Mouse (Mus musculus): ENCODE data around the gene Taar1. TPM values are rescaled to one million over a fixed set of nuclear protein-coding genes. Genes with fewer than 3 reads are reported as not detected.

Taar1 gene
- polyA plus RNA-seq, 1 experiment from 2014 or later: not detected

DNA sequence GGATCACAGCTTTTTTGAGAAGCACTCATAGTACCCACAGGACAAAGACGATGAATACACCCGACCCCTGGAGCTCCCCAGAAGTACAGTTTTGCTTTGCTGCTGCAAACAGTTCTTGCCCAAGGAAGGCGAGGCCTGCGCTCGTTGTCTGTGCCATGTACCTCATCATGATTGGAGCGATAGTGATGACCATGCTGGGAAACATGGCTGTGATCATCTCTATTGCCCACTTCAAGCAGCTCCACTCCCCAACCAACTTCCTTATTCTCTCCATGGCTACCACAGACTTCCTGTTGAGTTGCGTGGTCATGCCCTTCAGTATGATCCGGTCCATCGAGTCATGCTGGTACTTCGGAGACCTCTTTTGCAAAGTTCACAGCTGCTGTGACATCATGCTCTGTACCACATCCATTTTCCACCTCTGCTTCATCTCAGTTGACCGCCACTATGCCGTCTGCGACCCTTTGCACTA lies 40.3 kb downstream of the Taar1 start, which contains the start of gene Taar4:
TSS of gene Taar4 (plus strand) at position 51 of the 472 bp plus-strand sequence.
- no peak within 1 kb of the TSS for H3K4me3 ChIP-seq (replicated peaks; ENCODE audit: low read length)
- no peak within 1 kb of the TSS for H3K27ac ChIP-seq (ENCODE audit: low read length)
- H3K4me2 ChIP-seq (ENCODE audit: low read depth, low read length): no peak within 1 kb of the TSS
- H3K9me3 ChIP-seq (replicated peaks; ENCODE audit: control insufficient read depth, low read length): no peaks in the 10 kb centered on the region
- 94% methylated on average over 13 of the region's 13 CpGs for WGBS
- no peak for ATAC-seq (ENCODE audit: insufficient read depth, low FRiP score)
- H3K36me3 ChIP-seq (ENCODE audit: control insufficient read depth, insufficient read depth, low read length): no peaks in the 10 kb centered on the region
- no peaks in the 10 kb centered on the region for H3K27me3 ChIP-seq (ENCODE audit: control insufficient read depth, insufficient read depth, low read length)
- no peak within 1 kb of the TSS for H3K9ac ChIP-seq (ENCODE audit: low read length)
- no peaks in the 10 kb centered on the region for H3K4me1 ChIP-seq (ENCODE audit: control insufficient read depth, insufficient read depth, low read length)

DNA sequence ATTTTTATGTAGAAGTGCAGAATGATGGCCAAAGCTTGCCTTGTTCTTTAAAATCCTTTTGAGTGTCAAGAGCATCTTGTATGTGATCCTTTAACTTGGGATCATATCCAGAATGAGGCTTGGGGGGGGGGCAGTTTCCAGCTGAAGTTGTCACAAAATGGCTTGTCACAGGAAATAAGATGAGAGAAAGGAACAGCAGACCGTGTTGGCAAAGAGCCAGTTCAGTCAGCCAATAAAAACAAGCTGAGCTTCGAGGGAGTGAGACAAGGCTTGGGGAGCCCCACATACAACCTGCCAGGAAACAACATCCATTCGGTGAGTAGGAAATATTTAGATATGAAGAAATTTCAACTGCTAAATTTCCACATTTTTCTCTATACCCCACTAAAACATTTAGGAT lies 43.3 kb downstream of the Taar1 start:
- 48% methylated on average over 3 of the region's 3 CpGs for WGBS
- H3K4me1 ChIP-seq (ENCODE audit: control insufficient read depth, insufficient read depth, low read length): no peaks in the 10 kb centered on the region
- ATAC-seq (ENCODE audit: insufficient read depth, low FRiP score): no peak
- no peak overlapping the region for H3K27ac ChIP-seq (ENCODE audit: low read length)
- H3K9ac ChIP-seq (ENCODE audit: low read length): no peak overlapping the region
- H3K36me3 ChIP-seq (ENCODE audit: control insufficient read depth, insufficient read depth, low read length): no peaks in the 10 kb centered on the region
- no peaks in the 10 kb centered on the region for H3K27me3 ChIP-seq (ENCODE audit: control insufficient read depth, insufficient read depth, low read length)
- H3K4me3 ChIP-seq (replicated peaks; ENCODE audit: low read length): no peak overlapping the region
- H3K9me3 ChIP-seq (replicated peaks; ENCODE audit: control insufficient read depth, low read length): no peaks in the 10 kb centered on the region
- no peak overlapping the region for H3K4me2 ChIP-seq (ENCODE audit: low read depth, low read length)

DNA sequence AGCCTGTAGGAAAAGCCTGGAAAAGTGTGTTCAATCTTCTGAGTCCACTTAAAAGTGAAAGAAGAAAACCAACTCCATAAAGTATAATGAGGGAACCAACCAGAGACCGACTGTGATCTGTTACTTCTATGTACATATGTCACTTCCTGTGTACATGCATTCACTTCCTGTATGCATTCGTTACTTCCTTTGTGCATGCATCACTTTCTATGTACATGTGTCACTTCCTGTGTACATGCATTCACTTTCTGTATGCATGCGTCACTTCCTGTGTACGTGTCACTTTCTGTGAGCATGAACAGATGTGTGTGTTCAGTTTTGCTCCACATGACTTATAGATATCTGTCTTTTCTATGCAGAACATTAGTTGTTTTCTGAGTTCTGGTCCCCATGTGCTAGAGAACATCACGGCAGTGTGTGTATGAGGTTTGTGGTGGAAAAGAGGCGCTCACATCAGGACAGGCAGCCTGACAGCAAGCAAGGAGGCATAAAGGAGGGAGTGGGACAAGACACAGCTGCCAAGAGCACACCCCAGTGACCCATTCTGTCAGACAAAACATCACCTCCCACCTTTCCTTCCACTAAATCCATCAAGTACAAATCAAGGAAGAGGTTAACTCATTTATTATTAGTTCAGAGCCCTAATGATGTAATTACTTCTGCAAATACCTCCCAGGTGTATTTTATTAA lies 44.9 kb downstream of the Taar1 start:
- Histone ChIP-seq H3K9me3 (replicated peaks; ENCODE audit: control insufficient read depth, low read length) (no peaks in the 10 kb centered on the region), H3K36me3 (ENCODE audit: control insufficient read depth, insufficient read depth, low read length) (no peaks in the 10 kb centered on the region), H3K9ac (ENCODE audit: low read length) (no peak overlapping the region), H3K27me3 (ENCODE audit: control insufficient read depth, insufficient read depth, low read length) (no peaks in the 10 kb centered on the region), H3K27ac (ENCODE audit: low read length) (no peak overlapping the region), H3K4me3 (replicated peaks; ENCODE audit: low read length) (no peak overlapping the region), H3K4me2 (ENCODE audit: low read depth, low read length) (no peak overlapping the region), H3K4me1 (ENCODE audit: control insufficient read depth, insufficient read depth, low read length) (no peaks in the 10 kb centered on the region)
- 79% methylated on average over 6 of the region's 6 CpGs for WGBS
- no peak for ATAC-seq (ENCODE audit: insufficient read depth, low FRiP score)

DNA sequence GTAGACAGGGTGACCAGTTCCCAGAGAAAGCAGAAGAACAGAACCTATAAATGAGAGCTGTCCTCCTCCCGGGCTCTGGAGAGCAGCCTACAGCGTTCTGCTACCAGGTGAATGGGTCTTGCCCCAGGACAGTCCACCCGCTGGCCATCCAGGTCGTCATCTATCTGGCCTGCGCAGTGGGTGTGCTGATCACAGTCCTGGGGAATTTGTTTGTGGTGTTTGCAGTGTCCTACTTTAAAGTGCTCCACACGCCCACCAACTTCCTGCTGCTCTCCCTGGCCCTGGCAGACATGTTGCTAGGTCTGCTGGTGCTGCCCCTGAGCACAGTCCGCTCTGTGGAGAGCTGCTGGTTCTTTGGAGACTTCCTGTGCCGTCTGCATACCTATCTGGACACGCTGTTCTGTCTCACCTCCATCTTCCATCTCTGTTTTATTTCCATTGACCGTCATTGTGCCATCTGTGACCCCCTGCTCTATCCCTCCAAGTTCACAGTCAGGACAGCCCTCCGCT lies 50.6 kb downstream of the Taar1 start, which contains the start of gene Taar5:
TSS of gene Taar5 (plus strand) at position 51 of the 510 bp plus-strand sequence.
- Histone ChIP-seq H3K27me3 (ENCODE audit: control insufficient read depth, insufficient read depth, low read length) (no peaks in the 10 kb centered on the region), H3K27ac (ENCODE audit: low read length) (no peak within 1 kb of the TSS)
- WGBS: 84% methylated on average over 11 of the region's 11 CpGs

More for the DNA sequence above, 50.6 kb downstream of the Taar1 start, which contains the start of gene Taar5:
- Histone ChIP-seq H3K4me1 (ENCODE audit: control insufficient read depth, insufficient read depth, low read length) (no peaks in the 10 kb centered on the region), H3K9me3 (replicated peaks; ENCODE audit: control insufficient read depth, low read length) (no peaks in the 10 kb centered on the region), H3K4me3 (replicated peaks; ENCODE audit: low read length) (no peak within 1 kb of the TSS), H3K9ac (ENCODE audit: low read length) (no peak within 1 kb of the TSS), H3K36me3 (ENCODE audit: control insufficient read depth, insufficient read depth, low read length) (no peaks in the 10 kb centered on the region), H3K4me2 (ENCODE audit: low read depth, low read length) (no peak within 1 kb of the TSS)
- ATAC-seq (ENCODE audit: insufficient read depth, low FRiP score): no peak

Other genes with a start within 250 kb of the Taar1 start
- 152 and 178 TPM in 2 replicates for gene Rps12, start 133.1 kb upstream of the Taar1 start, polyA plus RNA-seq (2015; fragmentation: Nextera tagmentation; extraction: Ambion mirVana)
- 15.4 and 18.3 TPM in 2 replicates for gene Slc18b1, start 123.4 kb upstream of the Taar1 start, polyA plus RNA-seq (2015; fragmentation: Nextera tagmentation; extraction: Ambion mirVana)
- 0.31 and 0.57 TPM in 2 replicates for gene Vnn3, start 68.9 kb upstream of the Taar1 start, polyA plus RNA-seq (2015; fragmentation: Nextera tagmentation; extraction: Ambion mirVana)
- gene Vnn1, start 25.7 kb upstream of the Taar1 start, polyA plus RNA-seq (2015; fragmentation: Nextera tagmentation; extraction: Ambion mirVana): 2.0 and 2.9 TPM in 2 replicates
- 0.30 and 0.31 TPM in 2 replicates for gene Taar2, start 18.2 kb downstream of the Taar1 start, polyA plus RNA-seq (2015; fragmentation: Nextera tagmentation; extraction: Ambion mirVana)
- not detected in 2 replicates for gene Taar3, start 29.2 kb downstream of the Taar1 start, polyA plus RNA-seq (2015; fragmentation: Nextera tagmentation; extraction: Ambion mirVana)
- gene Taar4, start 40.1 kb downstream of the Taar1 start, polyA plus RNA-seq (2015; fragmentation: Nextera tagmentation; extraction: Ambion mirVana): not detected in 2 replicates
- not detected in 2 replicates for gene Taar5, start 50.4 kb downstream of the Taar1 start, polyA plus RNA-seq (2015; fragmentation: Nextera tagmentation; extraction: Ambion mirVana)
- gene Taar6, start 65.3 kb downstream of the Taar1 start, polyA plus RNA-seq (2015; fragmentation: Nextera tagmentation; extraction: Ambion mirVana): not detected in 2 replicates
- not detected in 2 replicates for gene Taar7a, start 73.1 kb downstream of the Taar1 start, polyA plus RNA-seq (2015; fragmentation: Nextera tagmentation; extraction: Ambion mirVana)
- not detected in 2 replicates for gene Taar7b, start 79.6 kb downstream of the Taar1 start, polyA plus RNA-seq (2015; fragmentation: Nextera tagmentation; extraction: Ambion mirVana)
- not detected in 2 replicates for gene Taar7d, start 106.9 kb downstream of the Taar1 start, polyA plus RNA-seq (2015; fragmentation: Nextera tagmentation; extraction: Ambion mirVana)
- not detected in 2 replicates for gene Taar7e, start 117.3 kb downstream of the Taar1 start, polyA plus RNA-seq (2015; fragmentation: Nextera tagmentation; extraction: Ambion mirVana)
- not detected in 2 replicates for gene Taar7f, start 129.2 kb downstream of the Taar1 start, polyA plus RNA-seq (2015; fragmentation: Nextera tagmentation; extraction: Ambion mirVana)
- not detected in 2 replicates for gene Taar8a, start 156.1 kb downstream of the Taar1 start, polyA plus RNA-seq (2015; fragmentation: Nextera tagmentation; extraction: Ambion mirVana)
- gene Taar8b, start 171.9 kb downstream of the Taar1 start, polyA plus RNA-seq (2015; fragmentation: Nextera tagmentation; extraction: Ambion mirVana): not detected in 2 replicates
- not detected in 2 replicates for gene Taar8c, start 181.6 kb downstream of the Taar1 start, polyA plus RNA-seq (2015; fragmentation: Nextera tagmentation; extraction: Ambion mirVana)
- not detected in 2 replicates for gene Taar9, start 189.2 kb downstream of the Taar1 start, polyA plus RNA-seq (2015; fragmentation: Nextera tagmentation; extraction: Ambion mirVana)
- gene Stx7, start 228.9 kb downstream of the Taar1 start, polyA plus RNA-seq (2015; fragmentation: Nextera tagmentation; extraction: Ambion mirVana): 102 TPM in 2 replicates